Mouse (Mus musculus) right cerebral cortex, postnatal 25 days (tissue): Measurements from ENCODE around the gene Spock2.

ENCODE experiments used
- DNase-seq: peaks from one replicate; pipeline ENCODE4 v3.0.0; 2022

Spock2 gene

DNA sequence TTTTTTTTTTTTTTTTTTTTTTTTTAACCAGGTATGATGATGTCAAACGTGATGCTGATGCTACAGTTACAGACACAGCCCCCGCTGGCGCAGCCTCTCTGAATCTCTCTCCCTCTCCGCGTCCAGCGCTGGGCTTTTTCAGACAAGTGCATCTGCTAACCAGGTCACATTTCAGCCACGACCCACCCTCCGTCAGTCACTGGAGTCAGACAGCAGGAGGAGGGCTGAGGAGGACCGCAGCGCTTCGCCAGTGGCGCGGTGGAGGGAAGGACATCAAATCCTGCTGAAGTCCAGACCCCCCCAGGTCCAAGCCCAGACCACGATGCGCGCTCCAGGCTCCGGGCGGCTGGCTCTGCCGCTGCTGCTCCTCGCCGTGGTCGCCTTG lies at the start of gene Spock2:
Gene Spock2, plus strand, starts transcription at position 74 of the 385 bp plus-strand sequence.
- peak; percentile 82 for DNase-seq

DNA sequence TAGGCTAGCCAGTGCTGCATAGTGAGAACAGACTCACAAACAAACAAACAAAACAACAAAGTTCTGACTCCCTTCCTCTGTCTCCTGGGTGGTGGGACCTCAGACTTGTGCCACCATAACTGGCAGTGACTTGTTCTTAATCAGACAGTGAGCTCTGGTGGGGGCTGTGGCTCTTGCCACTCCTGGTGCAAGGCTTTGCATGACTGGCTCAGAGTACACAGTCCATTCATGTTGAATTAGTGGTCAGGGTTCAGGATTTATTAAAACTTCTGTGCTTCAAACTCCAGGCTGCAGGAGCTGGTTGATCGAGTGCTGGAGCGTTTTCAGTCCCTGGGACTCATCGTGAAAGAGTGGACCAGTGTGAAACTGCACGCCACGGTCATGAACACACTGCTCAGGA lies 43.8 kb upstream of the Spock2 start:
- DNase-seq, result no peak

DNA sequence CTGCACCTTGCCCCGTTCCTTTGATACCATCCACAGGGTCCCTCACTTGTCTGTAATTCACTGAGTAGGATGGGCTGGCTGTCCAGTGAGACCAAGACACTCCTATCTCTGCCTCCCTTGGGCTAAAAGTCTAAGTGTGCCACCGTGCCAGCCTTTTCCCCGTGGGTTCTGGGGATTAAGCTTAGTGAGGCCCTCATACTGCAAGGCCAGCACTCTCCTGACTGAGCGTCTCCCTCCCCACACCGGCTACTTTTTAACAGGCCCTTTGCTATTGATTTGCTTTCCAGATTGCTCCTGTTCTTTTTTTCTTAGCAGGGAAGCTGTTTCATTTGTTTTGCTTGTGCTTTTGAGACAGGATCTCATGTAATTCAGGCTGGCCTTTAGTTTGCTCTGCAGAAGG lies 43.1 kb upstream of the Spock2 start:
- no peak for DNase-seq

DNA sequence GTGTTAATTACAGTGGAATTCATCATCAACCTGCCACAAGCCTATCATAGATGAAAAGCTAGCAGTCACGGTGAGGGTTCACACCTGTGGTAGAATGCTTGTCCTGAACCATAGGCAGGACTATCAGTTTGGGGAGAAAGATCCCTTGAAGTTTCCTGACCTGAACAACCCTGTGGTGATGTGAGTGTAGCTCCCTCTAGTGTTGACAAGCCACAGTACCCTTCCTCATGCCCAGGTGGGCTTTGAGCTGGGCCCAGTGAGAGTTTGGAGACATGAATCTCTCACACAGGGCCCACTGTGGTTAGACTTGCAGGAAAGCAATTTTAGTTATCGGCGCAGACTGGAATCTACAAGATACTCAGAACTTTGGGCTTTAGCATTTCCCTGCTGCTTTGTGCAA lies 39.5 kb upstream of the Spock2 start:
- DNase-seq, result no peak

DNA sequence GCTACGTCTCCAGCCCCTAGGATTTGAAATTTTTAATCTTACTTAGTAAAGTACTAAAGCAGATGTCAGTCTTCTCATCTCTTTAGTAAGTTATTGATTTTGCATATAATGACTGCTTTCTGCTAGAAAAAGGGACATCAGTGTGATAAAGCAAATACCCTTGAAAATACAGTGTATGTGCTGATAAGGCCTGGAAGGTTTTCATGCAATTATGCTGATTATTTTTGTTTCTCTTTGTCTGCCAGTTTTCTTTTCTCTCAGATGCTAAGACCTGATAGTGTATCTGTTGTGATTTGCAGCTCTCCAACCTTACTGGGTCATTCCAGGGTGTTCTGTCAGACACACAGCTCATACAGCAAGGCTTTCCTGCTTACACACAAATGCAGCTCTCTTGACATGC lies 30.9 kb upstream of the Spock2 start:
- no peak for DNase-seq

DNA sequence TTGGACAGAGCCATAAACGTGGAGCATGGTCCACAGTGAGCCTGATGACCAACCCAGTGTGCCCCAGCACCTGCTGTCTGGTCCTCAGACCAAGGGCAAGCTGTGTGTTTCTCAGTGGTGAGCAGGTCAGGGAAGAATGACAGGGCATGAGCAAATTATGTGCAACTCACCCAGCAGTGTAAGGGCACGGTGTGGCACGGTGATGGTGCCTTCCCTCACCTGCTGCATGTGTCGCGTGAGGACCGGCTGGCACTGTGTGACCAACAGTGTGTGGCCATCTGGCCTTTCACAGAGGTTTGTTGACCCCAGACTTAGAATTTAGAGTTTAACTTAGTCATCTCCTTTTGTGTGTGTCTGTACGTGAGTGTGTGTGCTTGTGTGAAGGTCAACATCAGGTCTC lies 28.8 kb upstream of the Spock2 start:
- DNase-seq, result no peak

DNA sequence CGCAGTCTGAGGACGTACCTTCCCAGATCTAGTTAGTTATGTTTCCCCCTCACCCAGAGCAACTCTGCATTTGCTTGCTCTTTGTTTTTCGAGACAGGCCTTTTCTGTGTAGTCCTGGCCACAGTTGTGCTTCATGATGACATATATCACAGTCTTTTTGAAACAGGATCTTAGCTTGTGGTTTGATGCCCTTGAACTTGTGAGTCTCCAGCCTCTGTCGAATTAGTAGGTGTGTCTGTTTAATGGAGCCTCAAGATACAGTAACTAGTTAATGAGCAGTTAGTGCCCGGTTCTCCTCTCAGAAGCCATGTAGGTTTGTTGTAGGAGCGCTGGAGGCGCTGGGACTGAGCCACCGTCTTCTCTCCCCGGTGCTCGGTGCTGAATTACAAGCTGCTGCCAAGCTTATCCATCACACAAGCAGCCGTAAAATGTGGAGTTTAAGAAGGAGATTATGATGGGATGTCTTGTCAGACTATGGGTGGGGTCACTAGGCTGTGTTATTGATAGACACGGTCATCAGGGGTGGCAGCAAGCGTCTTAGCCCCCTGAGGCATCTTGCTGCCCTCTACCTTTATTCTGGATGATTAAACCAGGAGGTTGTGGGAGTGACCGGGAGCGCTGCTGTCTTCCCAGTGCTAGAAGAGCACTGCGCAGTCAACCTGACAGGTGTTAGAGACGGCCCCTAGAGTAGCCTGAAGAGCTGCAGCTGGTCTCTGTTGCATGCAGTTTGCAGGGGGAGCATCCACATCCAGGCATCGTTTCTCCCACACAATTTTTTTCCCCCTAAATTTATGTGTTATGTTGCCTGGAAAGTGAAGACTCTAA lies 28.1 kb upstream of the Spock2 start:
- DNase-seq, result no peak

DNA sequence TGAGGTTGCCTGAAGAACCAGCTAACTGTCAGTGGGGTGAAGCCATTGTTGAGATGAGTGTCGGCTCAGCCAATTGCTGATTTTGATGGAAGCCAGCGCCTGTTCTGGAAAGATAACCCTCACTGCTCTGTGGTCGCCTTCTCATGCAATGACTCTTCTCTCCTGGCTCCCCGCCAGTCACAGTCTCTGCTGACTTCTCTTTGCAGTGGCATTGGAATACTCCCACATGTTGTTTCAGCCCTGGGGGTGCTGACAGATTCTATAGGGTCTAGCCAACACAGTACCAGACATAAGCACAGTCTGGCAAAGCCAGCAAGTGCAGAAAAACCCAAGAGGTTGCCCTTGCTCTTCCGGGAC lies 27.5 kb upstream of the Spock2 start:
- DNase-seq, result no peak

DNA sequence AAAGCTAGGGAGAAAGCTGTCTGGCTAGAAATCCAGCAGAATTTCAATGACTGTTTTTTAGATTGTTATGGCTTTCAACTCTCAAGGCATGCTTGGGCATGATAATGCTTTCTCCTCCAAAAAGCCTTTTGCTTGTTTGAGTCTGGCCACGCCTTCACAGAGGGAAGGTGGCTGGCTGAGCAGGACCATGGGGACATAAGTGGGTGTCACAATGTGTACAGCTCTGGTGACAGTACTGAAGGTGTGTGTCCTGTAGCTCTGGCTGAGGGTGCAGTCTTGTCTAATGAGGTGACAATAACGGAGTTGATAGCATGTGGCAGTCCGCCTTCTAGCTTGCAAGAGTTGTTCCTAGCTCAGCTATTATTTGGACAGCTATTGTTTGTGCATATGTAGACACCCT lies 25.8 kb upstream of the Spock2 start:
- DNase-seq, result no peak

DNA sequence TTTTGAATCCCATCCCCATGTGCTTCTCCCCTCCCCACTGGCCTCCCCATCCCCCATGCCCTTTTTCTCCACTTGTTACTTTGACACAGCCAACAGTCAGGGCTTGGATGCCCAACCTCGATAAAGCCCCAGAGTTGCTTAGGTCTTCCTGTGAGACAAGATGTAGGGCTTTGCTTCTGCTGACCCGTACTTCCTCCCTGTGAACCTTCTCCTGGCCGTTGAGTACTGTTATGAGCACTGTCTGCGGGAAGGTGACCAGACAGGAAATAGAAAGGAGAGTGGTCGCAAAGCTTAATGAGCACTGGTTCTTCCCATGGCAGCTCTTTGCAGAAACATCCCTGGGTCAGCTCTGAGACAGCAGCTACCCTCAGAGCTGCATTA lies 25.4 kb upstream of the Spock2 start:
- no peak for DNase-seq

DNA sequence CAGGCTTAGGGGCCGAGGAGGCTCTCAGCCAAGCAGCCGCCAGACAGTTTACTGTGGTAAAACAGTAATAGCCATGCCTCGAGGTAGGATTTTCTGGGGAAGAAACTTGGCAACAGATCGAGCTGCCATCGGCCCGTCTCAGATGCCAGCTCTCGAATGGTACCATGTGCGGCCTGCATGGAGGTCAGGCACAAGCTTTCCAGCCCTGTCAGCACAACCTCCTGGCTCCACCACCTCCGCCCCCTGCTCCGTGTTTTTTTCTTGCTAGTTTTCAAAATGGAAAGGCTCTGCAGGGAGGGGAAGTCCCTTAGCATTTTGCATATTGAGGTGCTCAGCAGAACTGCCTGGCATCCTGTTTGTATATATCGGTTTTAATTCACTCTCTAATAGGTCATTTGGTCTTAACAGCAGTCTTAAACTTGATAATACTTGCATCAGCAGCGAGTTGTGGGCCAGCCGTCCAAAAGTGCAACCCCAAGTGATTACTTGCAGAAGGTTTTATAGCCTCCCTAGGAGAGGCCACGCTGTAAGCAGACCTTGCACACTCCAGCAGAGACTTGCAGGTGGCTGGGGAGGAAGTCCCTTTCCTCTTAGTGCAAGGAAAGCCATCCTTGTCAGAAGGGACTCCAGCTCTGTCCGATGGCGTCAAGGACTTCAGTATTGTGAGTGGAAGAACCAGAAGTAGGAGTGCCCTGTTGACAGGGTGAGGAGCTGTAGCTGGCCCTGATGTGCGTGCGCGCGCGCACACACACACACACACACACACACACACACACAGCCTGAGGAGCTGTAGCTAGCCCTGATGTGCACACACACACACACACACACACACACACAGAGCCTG lies 24.8 kb upstream of the Spock2 start:
- DNase-seq, result no peak

DNA sequence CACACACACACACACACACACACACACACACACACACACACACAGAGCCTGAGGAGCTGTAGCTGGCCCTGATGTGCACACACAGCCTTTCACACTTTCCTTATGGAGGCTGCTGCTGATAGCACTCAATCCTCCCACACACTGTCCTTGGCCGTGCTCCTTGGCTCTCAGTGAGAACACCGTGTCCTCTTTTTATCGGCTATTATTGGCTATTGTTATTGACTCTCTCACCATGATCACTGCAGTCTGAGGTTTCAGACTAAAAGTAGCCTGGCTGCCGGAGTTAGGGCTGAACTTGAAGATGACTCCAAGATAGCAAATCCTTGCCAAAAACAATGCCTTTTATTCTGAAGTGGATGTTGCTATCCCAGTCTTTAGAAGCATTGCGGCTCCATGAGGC lies 24.1 kb upstream of the Spock2 start:
- no peak for DNase-seq

DNA sequence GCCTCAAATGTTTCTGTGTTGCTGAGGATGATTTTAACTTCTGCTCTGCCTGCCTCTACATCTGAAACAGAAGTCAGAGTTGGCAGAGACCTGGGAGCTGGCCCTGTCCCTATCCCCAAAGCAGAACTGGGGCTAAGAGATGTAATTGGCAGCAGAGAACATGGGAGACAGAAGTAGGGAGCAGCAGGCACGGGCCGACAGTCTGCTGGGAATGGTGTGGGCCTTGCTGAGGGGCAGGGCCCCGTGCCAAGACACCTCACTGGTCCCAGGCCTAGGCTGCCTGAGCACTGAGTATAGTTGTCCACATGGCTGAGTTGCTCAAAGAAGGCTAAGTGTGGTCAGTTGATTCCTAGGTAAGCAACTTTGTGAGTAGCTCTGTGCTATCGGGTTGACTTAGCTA lies 22.0 kb upstream of the Spock2 start:
- DNase-seq, result no peak

DNA sequence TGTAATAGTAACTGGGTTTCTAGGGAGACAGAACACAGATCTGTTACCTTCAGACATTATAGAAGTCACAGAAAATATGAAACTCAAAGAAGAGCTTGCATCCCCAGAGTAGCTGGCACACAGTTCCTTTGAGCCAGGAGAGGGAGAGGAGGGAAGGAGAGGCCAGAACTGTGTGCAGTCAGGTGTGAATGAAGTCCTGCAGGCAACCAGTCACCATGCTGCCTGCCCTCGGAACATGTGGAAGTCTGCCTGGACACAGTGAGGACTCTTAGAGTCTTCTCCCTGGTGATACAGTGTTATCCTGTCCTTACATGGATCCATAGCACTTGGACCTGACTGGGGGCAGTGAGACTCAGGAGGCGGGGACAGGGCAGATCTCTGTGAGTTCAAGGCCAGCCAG lies 13.7 kb upstream of the Spock2 start:
- DNase-seq, result no peak

DNA sequence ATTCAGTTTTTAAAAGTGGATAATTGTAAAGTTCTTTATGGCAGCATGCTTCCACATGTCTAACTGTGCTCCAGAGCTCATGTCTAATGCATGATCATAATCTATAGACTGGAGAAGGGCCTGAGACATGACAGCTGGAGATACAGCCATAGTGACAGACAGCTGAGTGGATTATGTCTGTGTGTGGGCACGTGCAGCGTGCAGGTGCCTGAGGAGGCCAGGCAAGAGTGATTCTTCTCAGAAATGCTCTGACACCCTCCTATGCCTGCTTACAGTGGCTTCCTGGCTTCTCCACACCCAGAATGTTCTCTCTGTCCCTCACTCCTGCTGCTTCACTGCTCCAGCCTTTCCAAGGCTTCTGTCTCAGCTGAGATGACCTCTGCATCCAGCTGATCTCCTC lies 12.3 kb upstream of the Spock2 start:
- no peak for DNase-seq

DNA sequence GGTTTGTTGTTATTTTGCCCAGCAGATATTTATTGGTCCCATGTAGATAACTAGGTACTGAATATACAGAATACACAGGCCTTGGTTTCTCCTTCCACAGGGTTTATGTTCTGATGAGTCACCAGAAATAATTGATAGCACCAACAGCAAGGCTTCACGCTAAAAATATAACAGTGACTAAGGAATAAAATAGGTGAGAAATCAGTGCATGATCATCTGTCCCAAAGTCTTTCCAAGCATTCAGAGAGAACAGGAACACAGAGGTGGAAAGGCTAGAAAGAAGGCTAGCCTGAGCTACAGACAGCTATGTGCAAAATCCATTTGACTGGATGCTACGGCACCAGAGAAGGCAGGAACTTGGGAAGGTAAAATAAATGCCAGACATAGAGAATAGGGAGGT lies 10.5 kb upstream of the Spock2 start:
- DNase-seq, result no peak

DNA sequence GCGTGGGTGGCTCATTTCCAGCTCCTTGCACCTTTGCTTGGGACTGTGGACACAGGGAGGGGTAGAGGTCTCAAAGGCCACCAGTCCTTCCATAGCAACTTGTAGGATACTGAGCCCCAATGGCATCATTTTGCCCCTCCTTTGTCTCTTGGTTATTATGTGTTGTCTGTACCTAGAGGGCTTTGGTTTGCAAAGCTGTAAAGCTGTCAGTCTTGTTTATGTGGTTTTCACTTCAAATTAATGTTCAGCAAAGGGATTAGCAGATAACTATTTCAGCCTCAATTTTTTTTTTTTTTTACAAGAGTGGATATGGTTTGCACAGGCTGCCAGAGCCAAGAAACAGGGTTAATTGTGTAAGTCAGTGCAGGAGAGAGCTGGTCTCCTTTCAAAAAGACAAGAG lies 9.7 kb upstream of the Spock2 start:
- no peak for DNase-seq

DNA sequence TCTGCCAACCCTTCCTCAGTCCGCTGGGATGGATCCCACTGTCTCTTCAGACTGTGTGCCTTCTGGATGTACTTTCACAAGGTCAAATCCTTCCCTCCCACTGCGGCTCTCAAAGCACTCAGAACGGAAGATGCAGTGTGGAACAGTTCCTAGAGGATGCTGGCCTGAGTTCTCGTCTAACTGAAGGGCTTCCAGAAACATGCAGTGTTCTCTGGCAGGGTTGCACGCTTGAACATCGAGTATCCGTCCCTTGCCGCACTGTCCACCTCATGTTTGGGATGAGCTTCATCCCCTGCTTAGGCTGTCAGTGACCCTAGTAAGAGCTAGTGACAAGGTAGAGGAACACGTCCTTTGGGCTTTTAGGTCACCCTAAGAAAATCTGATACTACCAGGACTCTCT lies 8.9 kb upstream of the Spock2 start:
- DNase-seq, result no peak

DNA sequence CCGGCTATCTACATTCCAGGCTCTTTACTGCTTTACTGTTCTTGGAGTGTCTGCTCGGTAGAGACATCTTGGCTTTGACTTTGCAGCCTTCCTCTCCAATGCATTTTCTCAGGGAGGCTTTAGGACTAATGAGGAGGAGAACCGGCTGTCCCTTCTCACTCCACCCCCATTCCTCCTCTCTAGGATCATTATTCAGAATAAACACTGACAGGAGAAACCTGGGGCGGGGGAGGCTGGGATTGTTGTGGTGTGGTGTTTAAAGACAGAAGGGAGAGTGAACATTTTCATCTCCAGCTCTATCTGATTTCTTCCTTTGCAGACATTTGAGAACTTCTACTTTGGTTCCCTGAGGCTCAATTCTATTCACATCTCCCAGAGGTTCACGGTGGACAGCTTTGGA lies 8.2 kb upstream of the Spock2 start:
- no peak for DNase-seq

DNA sequence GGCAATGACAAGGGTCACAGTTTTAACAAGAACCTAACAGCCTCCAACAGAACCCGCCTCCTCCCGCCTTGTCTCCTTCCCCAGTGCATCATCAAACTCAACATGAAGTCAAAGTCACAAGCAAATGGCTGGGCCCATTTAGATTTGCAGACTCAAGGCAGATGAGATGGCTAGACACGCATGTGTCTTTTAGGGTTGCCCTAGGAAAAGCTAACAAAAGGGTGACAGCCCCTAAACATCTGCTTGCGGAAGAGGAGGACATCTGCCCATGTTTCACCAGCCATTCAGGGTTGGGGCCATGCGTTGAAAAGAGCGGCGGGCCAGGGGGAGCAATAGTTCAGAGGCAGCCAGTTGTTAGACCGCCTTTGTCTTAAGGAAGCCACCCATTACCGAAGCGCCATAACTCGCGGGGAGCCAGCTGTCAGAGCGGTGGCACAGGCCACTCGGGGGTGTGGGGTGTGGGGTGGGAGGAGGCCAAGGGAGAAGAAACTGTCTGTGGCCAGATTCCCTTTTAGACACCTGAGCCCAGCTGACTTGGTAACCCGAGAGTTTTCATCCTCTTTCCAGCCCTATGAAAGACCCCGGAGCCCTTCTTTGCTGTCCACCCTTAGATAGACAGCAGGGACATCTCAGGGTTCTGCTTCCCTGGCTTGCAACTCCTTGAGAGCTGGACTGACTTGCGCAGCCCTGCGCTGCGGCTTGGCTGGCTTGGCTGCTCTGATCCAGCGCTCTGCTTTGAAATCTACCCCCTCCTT lies 451 bp upstream of the Spock2 start:
- DNase-seq, result no peak

DNA sequence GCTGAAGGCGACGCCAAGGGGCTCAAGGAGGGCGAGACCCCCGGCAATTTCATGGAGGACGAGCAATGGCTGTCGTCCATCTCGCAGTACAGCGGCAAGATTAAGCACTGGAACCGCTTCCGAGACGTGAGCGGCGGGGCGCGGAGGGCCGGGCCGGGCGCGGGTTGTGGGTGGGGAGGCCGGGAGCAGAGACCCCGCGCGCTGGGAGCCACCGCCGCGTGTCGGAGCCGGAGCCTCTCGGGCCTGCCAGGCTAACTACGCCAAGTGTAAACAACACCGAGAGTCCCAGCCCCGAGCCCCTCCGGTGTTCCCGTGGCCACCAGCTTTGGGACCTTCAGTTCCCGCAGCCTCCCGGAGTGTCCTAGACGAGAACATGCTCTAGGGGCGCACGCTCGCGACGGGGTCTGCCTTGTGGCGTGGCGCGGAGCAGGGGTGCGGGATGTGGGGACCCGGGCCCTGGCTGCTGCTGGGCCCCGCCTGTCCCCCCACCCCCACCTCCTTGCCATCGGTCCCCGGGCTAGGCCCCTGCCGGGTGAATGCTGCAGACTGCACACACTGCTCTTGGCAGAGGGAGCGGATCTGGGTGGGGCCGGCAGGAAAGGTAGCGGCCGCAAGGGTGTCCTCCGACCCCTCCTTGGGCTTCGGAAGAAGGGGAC lies 640 bp downstream of the Spock2 start:
- peak; percentile 59 for DNase-seq

DNA sequence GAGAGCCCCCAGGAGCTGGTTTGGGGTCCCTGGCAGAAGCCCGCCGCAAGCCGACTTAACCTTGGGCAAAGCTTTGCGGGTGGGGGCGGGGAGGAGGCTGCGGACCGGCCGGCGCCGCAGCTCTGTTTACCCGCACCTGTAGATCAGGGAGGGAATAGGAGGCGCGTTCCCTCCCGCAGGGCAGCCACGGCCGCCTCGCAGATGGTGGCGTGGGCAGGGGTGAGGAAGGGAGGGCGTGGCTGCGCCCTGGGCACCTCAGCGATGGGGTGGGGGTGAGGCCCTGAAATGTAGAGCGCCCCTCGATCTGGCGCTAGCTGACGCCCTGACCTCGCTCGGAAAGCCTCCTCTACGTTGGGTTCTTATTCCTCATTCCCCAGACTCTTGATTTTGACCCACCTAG lies 1.4 kb downstream of the Spock2 start:
- peak; percentile 48 for DNase-seq
